Mouse (Mus musculus) liver, postnatal 0 days (tissue): Measurements from ENCODE around the gene Heca. TPM values are rescaled to one million over a fixed set of nuclear protein-coding genes. Genes with fewer than 3 reads are reported as not detected.
"Not testable (repeated sequence)": the region's sequence is repeated elsewhere in the genome, so short reads cannot be mapped to it uniquely, and the experiment has no call there.

ENCODE experiments used
- ATAC-seq: fragments of 200-750 bp; cut with Nextera tagmentation; 2 replicates; pipeline ENCODE4 v1.8.0; 2017; ENCODE audit warnings: mild to moderate bottlenecking, moderate library complexity
- DNase-seq: peaks from one replicate; pipeline ENCODE4 v3.0.0-alpha.2; 2016
- H3K27ac ChIP-seq: fragments of 300-500 bp; sonication (generic); 2 replicates; pipeline ENCODE4 v1.5.1; 2014; ENCODE audit warnings: antibody characterized with exemption, moderate library complexity, mild to moderate bottlenecking, low read depth
- H3K27me3 ChIP-seq: fragments of 300-500 bp; sonication (generic); 2 replicates; pipeline ENCODE4 v1.6.1; 2014; ENCODE audit warnings: low read length, control low read depth, mixed read lengths; ENCODE audit not compliant: insufficient read depth
- H3K36me3 ChIP-seq: fragments of 300-500 bp; sonication (generic); replicated peaks from 2 replicates; pipeline ENCODE4 v1.6.1; 2014; ENCODE audit warnings: mild to moderate bottlenecking, control low read depth, low read length, moderate library complexity, mixed read lengths; ENCODE audit not compliant: insufficient read depth
- H3K4me1 ChIP-seq: fragments of 300-500 bp; sonication (generic); 2 replicates; pipeline ENCODE4 v1.6.1; 2014; ENCODE audit warnings: antibody characterized with exemption, mild to moderate bottlenecking, control low read depth; ENCODE audit not compliant: insufficient read depth
- H3K4me2 ChIP-seq: fragments of 300-500 bp; sonication (generic); 2 replicates; pipeline ENCODE4 v1.6.1; 2014; ENCODE audit warnings: low read depth, mild to moderate bottlenecking, low read length, moderate library complexity, mixed read lengths
- H3K4me3 ChIP-seq: fragments of 300-500 bp; sonication (generic); 2 replicates; pipeline ENCODE4 v1.5.1; 2014; ENCODE audit warnings: low read depth, low read length
- H3K9ac ChIP-seq: fragments of 300-500 bp; sonication (generic); replicated peaks from 2 replicates; pipeline ENCODE4 v1.6.1; 2014; ENCODE audit warnings: mild to moderate bottlenecking, moderate library complexity
- H3K9me3 ChIP-seq: fragments of 300-500 bp; sonication (generic); 2 replicates; pipeline ENCODE4 v1.6.1; 2016; ENCODE audit warnings: mild to moderate bottlenecking, control low read depth, low read length, mixed read lengths
- CTCF ChIP-seq: sonication (generic); IDR thresholded peaks from 2 replicates; pipeline ENCODE4 v1.5.1; 2016; ENCODE audit warnings: antibody characterized with exemption, low read depth
- EP300 ChIP-seq: IDR thresholded peaks from 2 replicates; pipeline ENCODE4 v1.6.1; 2016; ENCODE audit warnings: antibody characterized with exemption, low read depth, mild to moderate bottlenecking
- WGBS: fragments of 180-500 bp; shearing (Covaris S2); extraction: QIAGEN DNeasy Blood & Tissue Kit; methylation state at CpG from one replicate; pipeline ENCODE4 v1.1.7; 2014; ENCODE audit not compliant: insufficient replicate concordance; 5-methylcytosine and 5-hydroxymethylcytosine counted together
- polyA plus RNA-seq: library from polyadenylated mRNA; unstranded; fragments of >200 nt; fragmentation: Nextera tagmentation; extraction: Ambion mirVana; gene quantifications from 2 replicates; pipeline ENCODE4 v1.2.1, GENCODE M21; 2015

Gene Heca
- polyA plus RNA-seq, 1 experiment from 2014 or later = 2.4 TPM

DNA sequence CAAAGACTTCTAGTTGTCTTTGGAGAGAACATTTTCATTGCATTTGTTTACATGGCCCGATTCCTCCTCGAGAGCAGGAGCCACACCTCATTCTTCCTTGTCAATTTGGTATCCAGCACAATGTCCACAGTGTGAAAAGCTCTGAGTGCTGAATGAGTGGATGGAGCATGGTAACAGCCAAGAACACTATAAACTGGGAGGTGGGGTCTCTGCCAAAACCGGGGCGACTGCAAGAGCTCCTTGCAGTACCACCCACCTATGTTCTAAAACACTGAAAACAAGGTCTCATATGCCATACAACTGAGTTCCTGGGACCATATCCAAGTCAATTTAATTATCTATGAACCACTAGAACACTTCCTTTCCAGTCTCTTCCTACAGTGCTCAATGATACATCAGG, 39.1 kb downstream of the Heca start:
- ATAC-seq (no peak), DNase-seq (no peak)
- Histone ChIP-seq H3K4me1 (no peaks in the 10 kb centered on the region), H3K9ac (no peak overlapping the region), H3K27me3 (no peaks in the 10 kb centered on the region), H3K9me3 (no peaks in the 10 kb centered on the region), H3K4me3 (no peak overlapping the region), H3K4me2 (no peak overlapping the region), H3K36me3 (peaks cover 10% of the 10 kb centered on the region; the same call in 1 of the 2 replicates), H3K27ac (no peak overlapping the region)
- TF ChIP-seq EP300 = no peak
- no peak for TF ChIP-seq CTCF
- WGBS = 80% methylated on average over 4 of the region's 4 CpGs

DNA sequence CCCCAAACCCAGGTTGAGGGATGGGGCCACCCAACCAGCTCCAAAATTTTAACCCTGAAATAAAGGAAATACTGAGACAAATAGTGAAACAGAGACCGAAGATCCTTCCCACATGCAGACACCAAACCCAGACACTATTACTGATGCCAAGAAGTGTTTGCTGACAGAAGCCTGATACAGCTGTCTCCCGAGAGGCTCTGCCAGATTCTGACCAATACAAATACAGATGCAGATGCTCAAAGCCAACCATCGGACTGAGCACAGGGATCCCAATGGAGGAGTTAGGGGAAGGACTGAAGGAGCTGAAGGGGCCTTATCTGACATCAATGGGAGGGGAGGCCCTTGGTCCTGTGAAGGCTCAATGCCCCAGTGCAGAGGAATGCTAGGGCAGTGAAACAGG, 41.5 kb downstream of the Heca start:
- 89% methylated on average over 3 of the region's 3 CpGs for WGBS

DNA sequence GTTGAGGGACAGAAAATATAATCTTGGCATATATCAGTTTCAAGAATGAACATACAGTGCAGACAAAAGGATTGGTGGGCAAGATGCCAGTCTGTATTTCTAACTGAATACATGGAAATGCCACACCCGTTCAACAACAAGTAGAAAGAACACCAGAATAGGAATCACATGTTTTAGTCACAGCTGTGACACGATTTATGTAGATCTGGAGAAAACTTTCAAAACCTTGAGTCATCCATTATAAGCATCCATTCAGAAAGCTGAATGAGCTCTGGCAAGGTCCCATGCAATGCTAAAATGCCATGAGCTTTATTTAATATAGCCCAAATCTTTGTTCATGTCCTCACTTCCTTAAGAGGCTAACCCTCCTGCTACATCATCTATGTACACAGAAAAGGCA, 44.4 kb downstream of the Heca start:
- 79% methylated on average over 2 of the region's 2 CpGs for WGBS

More for the DNA sequence above, 41.5 kb downstream of the Heca start:
- not testable (repeated sequence) for H3K9ac ChIP-seq, H3K27ac ChIP-seq, H3K4me3 ChIP-seq, DNase-seq, H3K4me1 ChIP-seq, H3K4me2 ChIP-seq, ATAC-seq, H3K27me3 ChIP-seq, H3K9me3 ChIP-seq
- peaks cover 16% of the 10 kb centered on the region for H3K36me3 ChIP-seq

DNA sequence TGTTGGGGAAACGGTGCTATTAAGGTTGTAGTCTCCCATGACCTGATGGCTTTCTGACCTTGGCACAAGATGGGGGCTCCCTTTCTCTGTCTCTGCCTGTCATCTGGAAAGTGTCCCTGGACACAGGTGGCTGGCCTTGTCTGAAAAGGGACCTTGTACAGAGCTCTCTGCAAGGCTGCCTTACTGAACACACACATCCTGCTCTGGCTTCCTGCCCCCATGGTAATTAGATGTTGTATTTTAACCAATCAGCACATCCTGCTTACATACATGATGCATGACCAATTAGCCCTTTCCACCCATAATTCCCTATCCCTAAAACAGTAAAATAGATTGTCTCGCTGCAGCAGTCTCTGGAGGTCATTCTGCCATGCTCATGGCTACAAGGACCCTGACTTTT, 67.1 kb downstream of the Heca start:
- no peaks in the 10 kb centered on the region for H3K4me1 ChIP-seq
- no peak for TF ChIP-seq EP300
- TF ChIP-seq CTCF = no peak
- H3K9ac ChIP-seq = no peak overlapping the region
- WGBS = 56% methylated on average over 2 of the region's 2 CpGs
- H3K4me3 ChIP-seq = no peak overlapping the region
- ATAC-seq (no peak), DNase-seq (no peak)
- no peak overlapping the region for H3K4me2 ChIP-seq
- no peaks in the 10 kb centered on the region for H3K9me3 ChIP-seq
- H3K27me3 ChIP-seq = no peaks in the 10 kb centered on the region
- H3K27ac ChIP-seq = no peak overlapping the region
- H3K36me3 ChIP-seq = no peaks in the 10 kb centered on the region

More for the DNA sequence above, 44.4 kb downstream of the Heca start:
- no peak overlapping the region for H3K4me2 ChIP-seq
- H3K27ac ChIP-seq = no peak overlapping the region
- no peaks in the 10 kb centered on the region for H3K27me3 ChIP-seq
- H3K9me3 ChIP-seq = no peaks in the 10 kb centered on the region
- TF ChIP-seq CTCF = no peak
- no peak for TF ChIP-seq EP300
- H3K36me3 ChIP-seq = peaks cover 22% of the 10 kb centered on the region
- DNase-seq (no peak), ATAC-seq (no peak)
- no peaks in the 10 kb centered on the region for H3K4me1 ChIP-seq
- no peak overlapping the region for H3K4me3 ChIP-seq
- H3K9ac ChIP-seq = no peak overlapping the region

DNA sequence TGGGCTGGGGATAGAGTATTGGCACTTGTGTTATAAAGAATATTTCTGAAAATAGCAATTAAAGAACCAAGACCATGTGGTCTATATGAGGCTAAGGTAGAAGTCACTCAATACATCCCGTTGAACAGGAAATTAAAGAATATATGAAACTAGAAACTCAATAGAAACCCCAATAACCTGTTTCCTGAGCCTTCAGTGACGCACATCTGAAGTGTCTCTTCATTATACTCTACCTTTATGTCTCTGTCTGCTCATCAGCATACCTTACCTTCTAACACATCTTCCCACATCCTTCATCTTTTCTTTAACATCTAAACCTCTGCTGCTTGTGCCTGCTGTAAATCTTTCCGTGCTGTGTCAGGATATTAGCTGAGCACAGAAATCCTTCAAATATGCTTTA, 67.8 kb downstream of the Heca start:
- 79% methylated on average over 3 of the region's 3 CpGs for WGBS

DNA sequence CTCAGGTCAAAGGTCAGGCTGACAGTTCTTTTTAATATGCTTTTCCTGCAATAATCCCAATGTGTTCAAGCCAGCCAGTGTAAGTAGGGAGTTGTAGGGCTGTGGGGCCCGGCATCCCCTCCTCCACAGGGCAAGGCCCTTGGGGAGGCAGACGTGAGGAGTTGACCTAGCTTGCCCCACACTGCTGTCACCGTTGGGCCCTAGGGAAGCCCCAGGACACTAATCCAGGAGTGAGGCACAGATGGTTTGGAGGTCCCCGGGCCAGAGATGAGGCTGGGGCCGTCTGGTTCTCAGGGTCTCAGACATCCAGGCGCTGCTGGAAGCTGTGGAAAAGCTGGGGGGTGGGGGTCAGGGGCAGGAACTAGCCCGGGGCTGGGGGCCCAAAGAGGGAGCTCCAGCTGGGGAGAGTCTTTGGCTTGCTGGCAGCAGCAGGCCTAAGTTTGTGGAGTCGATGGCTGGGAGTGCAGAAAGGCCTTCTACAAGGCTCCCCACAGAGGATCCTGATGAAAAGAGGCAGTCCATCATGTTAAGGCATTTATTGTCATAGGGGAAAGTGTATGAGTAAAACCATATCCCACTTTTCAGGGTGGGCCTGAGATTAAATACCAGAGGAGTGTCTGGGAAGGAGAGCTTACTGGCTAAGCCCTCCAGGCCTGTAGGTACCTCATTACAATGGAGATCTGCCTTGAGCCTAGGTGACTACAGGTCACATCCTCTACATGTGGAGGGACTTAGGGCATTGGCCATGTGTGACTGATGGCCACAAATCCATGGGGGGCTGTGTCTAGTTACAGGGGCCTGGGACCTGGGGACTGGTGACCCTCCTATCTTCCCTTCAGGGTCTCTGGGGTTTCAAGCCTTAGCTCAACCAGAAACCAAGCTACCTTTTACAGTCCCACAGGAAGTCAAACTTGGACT, 69.6 kb downstream of the Heca start:
- Histone ChIP-seq H3K27ac (no peak overlapping the region), H3K4me1 (no peaks in the 10 kb centered on the region), H3K9me3 (no peaks in the 10 kb centered on the region), H3K27me3 (no peaks in the 10 kb centered on the region), H3K4me3 (no peak overlapping the region), H3K36me3 (no peaks in the 10 kb centered on the region), H3K9ac (no peak overlapping the region), H3K4me2 (no peak overlapping the region)
- ATAC-seq = no peak
- 64% methylated on average over 8 of the region's 8 CpGs for WGBS
- no peak for DNase-seq
- TF ChIP-seq CTCF = no peak
- no peak for TF ChIP-seq EP300

More for the DNA sequence above, 67.8 kb downstream of the Heca start:
- no peak overlapping the region for H3K9ac ChIP-seq
- DNase-seq = no peak
- no peaks in the 10 kb centered on the region for H3K9me3 ChIP-seq
- H3K27ac ChIP-seq = no peak overlapping the region
- no peak for ATAC-seq
- no peak overlapping the region for H3K4me2 ChIP-seq
- H3K27me3 ChIP-seq = no peaks in the 10 kb centered on the region
- TF ChIP-seq EP300 = no peak
- no peak for TF ChIP-seq CTCF
- H3K4me3 ChIP-seq = no peak overlapping the region
- no peaks in the 10 kb centered on the region for H3K4me1 ChIP-seq
- no peaks in the 10 kb centered on the region for H3K36me3 ChIP-seq
